Mouse (Mus musculus): ENCODE measurements at regions not wholly inside any gene's neighbourhood (a gene's known extent, or its start where the extent isn't known, plus 50 kb on each side); places are given as distances from the start of the nearest gene placed in this dataset.

- TF ChIP-seq CTCF (IDR thresholded peaks at IDR 0.05; ENCODE audit: borderline replicate concordance, control insufficient read depth, extremely low read depth, insufficient read depth, low read length, poor library complexity), result no peak
- no peak for TF ChIP-seq POLR2A (IDR thresholded peaks at IDR 0.05; ENCODE audit: control insufficient read depth, extremely low read depth, insufficient read depth, low read length, poor library complexity)
These were observed 63.8 kb upstream of the Teddm2 start for GRCm38 (mm10) chr1:153963744-153964342.

All from thymus, adult 2 months (tissue).